Mouse (Mus musculus) MEL (cell line): ENCODE measurements around the gene Srsf10. TPM values are rescaled to one million over a fixed set of nuclear protein-coding genes. Genes with fewer than 3 reads are reported as not detected.

Experiments used
- DNase-seq: peaks from one replicate; pipeline ENCODE4 v3.0.0; 2011; ENCODE audit warnings: low read depth, low spot score
- H3K27ac ChIP-seq: 2 replicates; pipeline ENCODE4 v1.5.1; 2012; ENCODE audit warnings: low read depth, mild to moderate bottlenecking, control low read depth, low read length, moderate library complexity; ENCODE audit not compliant: control insufficient read depth
- H3K27me3 ChIP-seq, 2 experiments: fragments of 150-350 bp in 1 of 2; sonication (generic) in 1 of 2; 2 replicates each; pipeline ENCODE4 v1.6.1; 2012; ENCODE audit warnings: low read length in 2 of 2, mild to moderate bottlenecking in 2 of 2, improper control_type of control experiment in 1 of 2, moderate library complexity in 1 of 2; ENCODE audit not compliant: insufficient read depth in 2 of 2, control insufficient read depth in 1 of 2
- H3K36me3 ChIP-seq, 2 experiments: 2 replicates each; pipeline ENCODE4 v1.6.1; 2012 to 2014; ENCODE audit warnings: low read length in 2 of 2, improper control_type of control experiment in 1 of 2, inconsistent platforms in 1 of 2, mild to moderate bottlenecking in 1 of 2; ENCODE audit not compliant: insufficient read depth in 2 of 2, control insufficient read depth in 1 of 2
- H3K4me1 ChIP-seq, 2 experiments: fragments of 150-350 bp in 1 of 2; sonication (generic) in 1 of 2; 2 replicates each; pipeline ENCODE4 v1.6.1; 2012; ENCODE audit warnings: low read length in 2 of 2, improper control_type of control experiment in 1 of 2, mild to moderate bottlenecking in 1 of 2; ENCODE audit not compliant: insufficient read depth in 2 of 2, control insufficient read depth in 1 of 2
- H3K4me3 ChIP-seq, 2 experiments: fragments of 150-350 bp in 1 of 2; sonication (generic) in 1 of 2; 2 replicates each; pipeline ENCODE4 v1.5.1; 2012; ENCODE audit warnings: low read depth in 2 of 2, low read length in 2 of 2, mild to moderate bottlenecking in 2 of 2, moderate library complexity in 2 of 2, control low read depth in 1 of 2, improper control_type of control experiment in 1 of 2; ENCODE audit not compliant: control insufficient read depth in 1 of 2, insufficient read depth in 1 of 2
- H3K79me2 ChIP-seq: 2 replicates; pipeline ENCODE4 v1.6.1; 2012; ENCODE audit warnings: mild to moderate bottlenecking, low read length, moderate library complexity; ENCODE audit not compliant: control insufficient read depth, poor library complexity, insufficient read depth
- H3K9ac ChIP-seq: 2 replicates; pipeline ENCODE4 v1.6.1; 2012; ENCODE audit warnings: low read depth, mild to moderate bottlenecking, control low read depth, low read length, moderate library complexity; ENCODE audit not compliant: control insufficient read depth, poor library complexity, severe bottlenecking
- H3K9me3 ChIP-seq: fragments of 150-350 bp; sonication (generic); replicated peaks from 2 replicates; pipeline ENCODE4 v1.6.1; 2012; ENCODE audit warnings: mild to moderate bottlenecking, low read length, improper control_type of control experiment, moderate library complexity; ENCODE audit not compliant: insufficient read depth
- BHLHE40 ChIP-seq: IDR thresholded peaks from 2 replicates; pipeline ENCODE4 v1.6.1; 2012; ENCODE audit warnings: low read depth, mild to moderate bottlenecking, inconsistent platforms, low read length, improper control_type of control experiment, borderline replicate concordance
- CHD1 ChIP-seq: IDR thresholded peaks from 2 replicates; pipeline ENCODE4 v1.6.1; 2012; ENCODE audit warnings: low read depth, mild to moderate bottlenecking, inconsistent platforms, low read length, improper control_type of control experiment
- CHD2 ChIP-seq: IDR thresholded peaks from 2 replicates; pipeline ENCODE4 v1.6.1; 2011; ENCODE audit warnings: low read length, improper control_type of control experiment
- CTCF ChIP-seq, 3 experiments: IDR thresholded peaks in 2 of 3; conservative IDR thresholded peaks in 1 of 3; 2 replicates each; pipeline ENCODE4 v1.5.1; 2011 to 2012; ENCODE audit warnings: low read length in 3 of 3, low read depth in 2 of 3, mild to moderate bottlenecking in 2 of 3, improper control_type of control experiment in 1 of 3, inconsistent platforms in 1 of 3, mixed read lengths in 1 of 3, moderate library complexity in 1 of 3; ENCODE audit not compliant: control insufficient read depth in 1 of 3, insufficient read depth in 1 of 3, poor library complexity in 1 of 3, severe bottlenecking in 1 of 3
- E2F4 ChIP-seq: IDR thresholded peaks from 2 replicates; pipeline ENCODE4 v1.6.1; 2011; ENCODE audit warnings: low read depth, low read length, improper control_type of control experiment, borderline replicate concordance
- ELF1 ChIP-seq: IDR thresholded peaks from 2 replicates; pipeline ENCODE4 v1.6.1; 2014; ENCODE audit warnings: low read depth, mild to moderate bottlenecking, inconsistent platforms, low read length, improper control_type of control experiment, moderate library complexity
- EP300 ChIP-seq, 2 experiments: IDR thresholded peaks; 2 replicates each; pipeline ENCODE4 v1.6.1; 2011; ENCODE audit warnings: improper control_type of control experiment in 2 of 2, low read length in 2 of 2, low read depth in 1 of 2, mild to moderate bottlenecking in 1 of 2
- ETS1 ChIP-seq: IDR thresholded peaks from 2 replicates; pipeline ENCODE4 v1.6.1; 2012; ENCODE audit warnings: low read depth, mild to moderate bottlenecking, inconsistent platforms, low read length, improper control_type of control experiment, moderate library complexity
- GABPA ChIP-seq: IDR thresholded peaks from 2 replicates; pipeline ENCODE4 v1.6.1; 2012; ENCODE audit warnings: low read depth, mild to moderate bottlenecking, inconsistent platforms, low read length, improper control_type of control experiment, moderate library complexity
- GATA1 ChIP-seq: IDR thresholded peaks from 2 replicates; pipeline ENCODE4 v1.6.1; 2011; ENCODE audit warnings: low read depth, low read length, improper control_type of control experiment
- HCFC1 ChIP-seq: IDR thresholded peaks from 2 replicates; pipeline ENCODE4 v1.6.1; 2012; ENCODE audit warnings: low read depth, mild to moderate bottlenecking, inconsistent platforms, low read length, improper control_type of control experiment, moderate library complexity
- JUND ChIP-seq: IDR thresholded peaks from 2 replicates; pipeline ENCODE4 v1.6.1; 2011; ENCODE audit warnings: low read depth, mild to moderate bottlenecking, improper control_type of control experiment, low read length
- KAT2A ChIP-seq: conservative IDR thresholded peaks from 2 replicates; pipeline ENCODE4 v1.6.1; 2012; ENCODE audit warnings: low read depth, low read length, improper control_type of control experiment, inconsistent platforms
- MAFK ChIP-seq: IDR thresholded peaks from 2 replicates; pipeline ENCODE4 v1.6.1; 2011; ENCODE audit warnings: low read depth, mild to moderate bottlenecking, low read length, improper control_type of control experiment, borderline replicate concordance
- MAX ChIP-seq: IDR thresholded peaks from 2 replicates; pipeline ENCODE4 v1.6.1; 2011; ENCODE audit warnings: low read length, improper control_type of control experiment
- MAZ ChIP-seq: IDR thresholded peaks from 2 replicates; pipeline ENCODE4 v1.6.1; 2012; ENCODE audit warnings: low read depth, mild to moderate bottlenecking, inconsistent platforms, low read length, improper control_type of control experiment
- MEF2A ChIP-seq: IDR thresholded peaks from 2 replicates; pipeline ENCODE4 v1.6.1; 2014; ENCODE audit warnings: low read depth, mild to moderate bottlenecking, inconsistent platforms, low read length, improper control_type of control experiment; ENCODE audit not compliant: poor library complexity, insufficient replicate concordance, severe bottlenecking; ENCODE audit errors: extremely low read depth
- MXI1 ChIP-seq: IDR thresholded peaks from 2 replicates; pipeline ENCODE4 v1.6.1; 2011; ENCODE audit warnings: mild to moderate bottlenecking, low read depth, low read length, improper control_type of control experiment
- MYB ChIP-seq: IDR thresholded peaks from 2 replicates; pipeline ENCODE4 v1.6.1; 2011; ENCODE audit warnings: mild to moderate bottlenecking, low read depth, low read length, improper control_type of control experiment
- MYC ChIP-seq: IDR thresholded peaks from 2 replicates; pipeline ENCODE4 v1.6.1; 2011; ENCODE audit warnings: low read depth, mild to moderate bottlenecking, low read length, improper control_type of control experiment, moderate library complexity
- NELFE ChIP-seq: IDR thresholded peaks from 2 replicates; pipeline ENCODE4 v1.6.1; 2011; ENCODE audit warnings: low read depth, low read length, improper control_type of control experiment
- NRF1 ChIP-seq: IDR thresholded peaks from 2 replicates; pipeline ENCODE4 v1.6.1; 2014; ENCODE audit warnings: low read depth, mild to moderate bottlenecking, inconsistent platforms, low read length, improper control_type of control experiment, moderate library complexity; ENCODE audit not compliant: poor library complexity, insufficient read depth, severe bottlenecking
- POLR2A ChIP-seq, 2 experiments: IDR thresholded peaks; 2 replicates each; pipeline ENCODE4 v1.6.1; 2011 to 2012; ENCODE audit warnings: low read length in 2 of 2, mild to moderate bottlenecking in 2 of 2, control low read depth in 1 of 2, improper control_type of control experiment in 1 of 2, low read depth in 1 of 2, moderate library complexity in 1 of 2; ENCODE audit not compliant: control insufficient read depth in 1 of 2, insufficient read depth in 1 of 2, poor library complexity in 1 of 2
- POLR2AphosphoS2 ChIP-seq: IDR thresholded peaks from 2 replicates; pipeline ENCODE4 v1.6.1; 2011; ENCODE audit warnings: low read length, improper control_type of control experiment
- POLR2AphosphoS5 ChIP-seq: IDR thresholded peaks from 2 replicates; pipeline ENCODE4 v1.6.1; 2012; ENCODE audit warnings: low read depth, borderline replicate concordance, mild to moderate bottlenecking, inconsistent platforms, low read length, moderate library complexity, mixed read lengths
- RAD21 ChIP-seq: IDR thresholded peaks from 2 replicates; pipeline ENCODE4 v1.6.1; 2011; ENCODE audit warnings: mild to moderate bottlenecking, low read depth, low read length, improper control_type of control experiment
- RCOR1 ChIP-seq: IDR thresholded peaks from 2 replicates; pipeline ENCODE4 v1.6.1; 2012; ENCODE audit warnings: low read depth, mild to moderate bottlenecking, inconsistent platforms, low read length, improper control_type of control experiment
- SIN3A ChIP-seq: IDR thresholded peaks from 2 replicates; pipeline ENCODE4 v1.6.1; 2012; ENCODE audit warnings: low read length, improper control_type of control experiment, inconsistent platforms
- SMC3 ChIP-seq: IDR thresholded peaks from 2 replicates; pipeline ENCODE4 v1.6.1; 2011; ENCODE audit warnings: low read depth, low read length, improper control_type of control experiment
- TAL1 ChIP-seq: IDR thresholded peaks from 2 replicates; pipeline ENCODE4 v1.6.1; 2012; ENCODE audit warnings: mild to moderate bottlenecking, inconsistent platforms, low read length, moderate library complexity, mixed read lengths
- TBP ChIP-seq: IDR thresholded peaks from 2 replicates; pipeline ENCODE4 v1.8.0; 2011; ENCODE audit warnings: low read depth, low read length, improper control_type of control experiment
- TCF12 ChIP-seq: IDR thresholded peaks from 2 replicates; pipeline ENCODE4 v1.6.1; 2014; ENCODE audit warnings: low read depth, mild to moderate bottlenecking, inconsistent platforms, low read length, improper control_type of control experiment, moderate library complexity
- USF1 ChIP-seq: IDR thresholded peaks from 2 replicates; pipeline ENCODE4 v1.6.1; 2014; ENCODE audit warnings: low read depth, mild to moderate bottlenecking, inconsistent platforms, low read length, improper control_type of control experiment, moderate library complexity
- USF2 ChIP-seq, 2 experiments: IDR thresholded peaks; 2 replicates each; pipeline ENCODE4 v1.6.1; 2011 to 2012; ENCODE audit warnings: improper control_type of control experiment in 2 of 2, low read length in 2 of 2, borderline replicate concordance in 1 of 2, inconsistent platforms in 1 of 2, low read depth in 1 of 2, mild to moderate bottlenecking in 1 of 2; ENCODE audit not compliant: insufficient read depth in 1 of 2
- ZC3H11A ChIP-seq: IDR thresholded peaks from 2 replicates; pipeline ENCODE4 v1.6.1; 2012; ENCODE audit warnings: low read depth, mild to moderate bottlenecking, inconsistent platforms, low read length, improper control_type of control experiment
- ZKSCAN1 ChIP-seq: IDR thresholded peaks from 2 replicates; pipeline ENCODE4 v1.6.1; 2012; ENCODE audit warnings: low read depth, mild to moderate bottlenecking, inconsistent platforms, low read length, improper control_type of control experiment, moderate library complexity
- ZMIZ1 ChIP-seq: IDR thresholded peaks from 2 replicates; pipeline ENCODE4 v1.6.1; 2012; ENCODE audit warnings: low read depth, mild to moderate bottlenecking, inconsistent platforms, low read length, improper control_type of control experiment, moderate library complexity
- ZNF384 ChIP-seq: IDR thresholded peaks from 2 replicates; pipeline ENCODE4 v1.6.1; 2012; ENCODE audit warnings: low read depth, mild to moderate bottlenecking, inconsistent platforms, low read length, improper control_type of control experiment
- polyA plus RNA-seq, 2 experiments: library from polyadenylated mRNA; stranded (reverse) in 1 of 2; unstranded in 1 of 2; fragments of >175 nt in 1 of 2; fragments of >200 nt in 1 of 2; gene quantifications; 2 replicates each; pipeline versions ENCODE4 v1.2.1 to v1.2.4; 2012; ENCODE audit warnings: low replicate concordance in 2 of 2, low read depth in 1 of 2; ENCODE audit not compliant: insufficient read length in 2 of 2, insufficient read depth in 1 of 2, missing spikeins in 1 of 2
- total RNA-seq: library from RNA; depleted of rRNA; stranded (reverse); fragments of 300-350 nt; gene quantifications from 2 replicates; pipeline ENCODE4 v1.2.3, GENCODE M21; 2012

The Srsf10 gene
- total and polyA plus RNA-seq, 3 experiments: 142 to 361 (median 222) TPM

GRCm38 (mm10) chr4:135876583-135877020 is 21.1 kb downstream of the Srsf10 start:
- Histone ChIP-seq H3K36me3 (peaks cover 12 to 28% of the 10 kb centered on the region in 2 experiments), H3K9ac (peak overlapping the region; percentile 76), H3K27me3 (no peaks in the 10 kb centered on the region), H3K27ac (peak overlapping the region; percentile 96), H3K4me3 (peak overlapping the region; percentile 62 to 68), H3K79me2 (peaks cover 22% of the 10 kb centered on the region), H3K4me1 (peaks cover 19 to 32% of the 10 kb centered on the region in 2 experiments), H3K9me3 (no peaks in the 10 kb centered on the region)
- peak; percentile 90 for DNase-seq
- TF ChIP-seq JUND: no peak
- no peak for TF ChIP-seq GATA1
- 0 out of 2 replicates have a peak, but pooled peaks have one; percentile 3 for TF ChIP-seq RCOR1
- 0 out of 4 replicates have a peak, but pooled peaks of 1 of the 2 experiments have one; percentile 49 for TF ChIP-seq POLR2A (IDR thresholded peaks at IDR 0.05; ENCODE audit: control insufficient read depth in 1 of 2, insufficient read depth in 1 of 2, low read depth in 1 of 2, low read length in 2 of 2, poor library complexity in 1 of 2)
- TF ChIP-seq SMC3: no peak
- no peak for TF ChIP-seq EP300 (IDR thresholded peaks at IDR 0.05; ENCODE audit: low read depth in 1 of 2, low read length in 2 of 2)
- no peak for TF ChIP-seq KAT2A
- TF ChIP-seq POLR2AphosphoS5: no peak
- TF ChIP-seq BHLHE40: peak; percentile 66; the same call in 1 of the 2 replicates
- no peak for TF ChIP-seq TBP
- no peak for TF ChIP-seq CHD1
- TF ChIP-seq E2F4: no peak
- TF ChIP-seq POLR2AphosphoS2: no peak
- no peak for TF ChIP-seq CHD2
- TF ChIP-seq ETS1: peak; percentile 74
- no peak; the same call in 1 of the 2 replicates for TF ChIP-seq ZMIZ1
- TF ChIP-seq MXI1: peak; percentile 86
- TF ChIP-seq ZKSCAN1: no peak
- no peak for TF ChIP-seq RAD21
- TF ChIP-seq MAX: peak; percentile 79
- peak; percentile 80; the same call in 1 of the 2 replicates for TF ChIP-seq SIN3A
- TF ChIP-seq GABPA: no peak
- no peak for TF ChIP-seq MAFK
- TF ChIP-seq MEF2A: no peak
- peak; percentile 34; the same call in 1 of the 2 replicates for TF ChIP-seq NELFE
- TF ChIP-seq CTCF (IDR thresholded peaks at IDR 0.05 in 2 of 3, conservative IDR thresholded peaks at IDR 0.05 in 1 of 3; ENCODE audit: control insufficient read depth in 1 of 3, insufficient read depth in 1 of 3, low read depth in 2 of 3, low read length in 3 of 3, poor library complexity in 1 of 3, severe bottlenecking in 1 of 3): no peak
- peak; percentile 41; the same call in 1 of the 2 replicates for TF ChIP-seq HCFC1
- no peak for TF ChIP-seq ZNF384
- TF ChIP-seq USF2 (IDR thresholded peaks at IDR 0.05; ENCODE audit: borderline replicate concordance in 1 of 2, insufficient read depth in 1 of 2, low read depth in 1 of 2, low read length in 2 of 2): no peak
- peak; percentile 84 for TF ChIP-seq USF1
- no peak for TF ChIP-seq TAL1
- TF ChIP-seq MYC: peak; percentile 75; the same call in 1 of the 2 replicates
- no peak for TF ChIP-seq MYB
- TF ChIP-seq NRF1: no peak
- TF ChIP-seq ELF1: no peak
- TF ChIP-seq MAZ: no peak; the same call in 1 of the 2 replicates
- TF ChIP-seq ZC3H11A: no peak
- 0 out of 2 replicates have a peak, but pooled peaks have one; percentile 5 for TF ChIP-seq TCF12
